Mouse (Mus musculus): ENCODE measurements at regions not wholly inside any gene's neighbourhood (a gene's known extent, or its start where the extent isn't known, plus 50 kb on each side); places are given as distances from the start of the nearest gene placed in this dataset.

DNA sequence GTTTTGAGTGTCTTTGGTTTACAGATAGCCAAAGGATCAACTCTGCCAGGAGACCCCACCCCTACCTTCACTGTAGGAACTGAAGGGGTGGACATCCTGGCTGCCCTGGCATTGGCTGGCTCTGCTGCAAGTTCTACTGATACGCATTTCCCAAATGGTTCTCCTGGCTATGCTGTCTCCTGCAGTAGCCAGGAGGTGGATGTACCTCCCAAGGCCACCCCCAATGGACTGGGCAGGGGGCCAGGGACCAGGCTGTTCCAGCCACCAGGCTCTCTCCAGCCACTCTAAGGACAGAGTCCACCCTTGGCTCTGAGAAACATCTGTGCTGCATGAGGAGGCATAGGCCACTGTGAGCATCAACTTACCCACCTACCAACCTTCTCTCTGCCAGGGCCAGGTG lies 79.3 kb upstream of the Rxra start:
- TF ChIP-seq CTCF (IDR thresholded peaks at IDR 0.05; ENCODE audit: extremely low read depth, insufficient read length, insufficient replicate concordance, low read depth, low read length) (no peak), POLR2A (IDR thresholded peaks at IDR 0.05; ENCODE audit: low read depth, low read length) (no peak)
